Mouse (Mus musculus) heart, postnatal 0 days (tissue): Measurements from ENCODE around the gene Agbl4.

Experiments used
- CTCF ChIP-seq: IDR thresholded peaks from 2 replicates; pipeline ENCODE4 v1.5.1; 2016; ENCODE audit warnings: antibody characterized with exemption, control low read depth, low read depth
- EP300 ChIP-seq: IDR thresholded peaks from 2 replicates; pipeline ENCODE4 v1.6.1; 2016; ENCODE audit warnings: antibody characterized with exemption, low read depth

GRCm38 (mm10) chr4:111589467-111590170, 1192.2 kb downstream of the Agbl4 start:
- TF ChIP-seq CTCF = no peak
- no peak for TF ChIP-seq EP300
